Mouse (Mus musculus) ES-Bruce4 (cell line): Measurements from ENCODE around the gene Itga9. TPM values are rescaled to one million over a fixed set of nuclear protein-coding genes. Genes with fewer than 3 reads are reported as not detected.

Experiments used
- H3K27ac ChIP-seq: 2 replicates; pipeline ENCODE4 v1.5.1; 2012; ENCODE audit warnings: low read length, inconsistent platforms; ENCODE audit not compliant: insufficient read depth
- H3K27me3 ChIP-seq: 2 replicates; pipeline ENCODE4 v1.6.1; 2012; ENCODE audit warnings: mild to moderate bottlenecking, low read length, inconsistent platforms; ENCODE audit not compliant: control insufficient read depth, poor library complexity, insufficient read depth, severe bottlenecking
- H3K36me3 ChIP-seq: 2 replicates; pipeline ENCODE4 v1.6.1; 2012; ENCODE audit warnings: inconsistent platforms, mild to moderate bottlenecking, low read length, moderate library complexity; ENCODE audit not compliant: control insufficient read depth, poor library complexity, insufficient read depth, severe bottlenecking
- H3K4me1 ChIP-seq: one replicate; pipeline ENCODE4 v1.8.1; 2011; ENCODE audit warnings: low read length; ENCODE audit not compliant: control insufficient read depth, insufficient read depth
- H3K4me3 ChIP-seq: 2 replicates; pipeline ENCODE4 v1.5.1; 2011; ENCODE audit warnings: low read depth, mild to moderate bottlenecking, low read length
- H3K9ac ChIP-seq: 2 replicates; pipeline ENCODE4 v1.6.1; 2012; ENCODE audit warnings: low read depth, mild to moderate bottlenecking, inconsistent platforms; ENCODE audit not compliant: poor library complexity, severe bottlenecking
- H3K9me3 ChIP-seq: replicated peaks from 2 replicates; pipeline ENCODE4 v1.6.1; 2012; ENCODE audit warnings: mild to moderate bottlenecking, low read length, inconsistent platforms; ENCODE audit not compliant: control insufficient read depth, poor library complexity, insufficient read depth, severe bottlenecking
- CTCF ChIP-seq: IDR thresholded peaks from one replicate; pipeline ENCODE4 v1.8.1; 2011; ENCODE audit warnings: low read depth, low read length
- EP300 ChIP-seq: IDR thresholded peaks from 2 replicates; pipeline ENCODE4 v1.6.1; 2011; ENCODE audit warnings: low read depth, low read length; ENCODE audit not compliant: insufficient read depth
- POLR2A ChIP-seq: IDR thresholded peaks from one replicate; pipeline ENCODE4 v1.8.1; 2011; ENCODE audit warnings: low read length; ENCODE audit not compliant: insufficient read depth
- polyA plus RNA-seq: library from polyadenylated mRNA; stranded (reverse); fragments of >200 nt; gene quantifications from 2 replicates; pipeline ENCODE4 v1.2.4, GENCODE M21; 2011; ENCODE audit warnings: low read depth; ENCODE audit not compliant: missing spikeins, insufficient read depth, insufficient read length

The Itga9 gene
- polyA plus RNA-seq, 1 experiment = 5.2 TPM

DNA sequence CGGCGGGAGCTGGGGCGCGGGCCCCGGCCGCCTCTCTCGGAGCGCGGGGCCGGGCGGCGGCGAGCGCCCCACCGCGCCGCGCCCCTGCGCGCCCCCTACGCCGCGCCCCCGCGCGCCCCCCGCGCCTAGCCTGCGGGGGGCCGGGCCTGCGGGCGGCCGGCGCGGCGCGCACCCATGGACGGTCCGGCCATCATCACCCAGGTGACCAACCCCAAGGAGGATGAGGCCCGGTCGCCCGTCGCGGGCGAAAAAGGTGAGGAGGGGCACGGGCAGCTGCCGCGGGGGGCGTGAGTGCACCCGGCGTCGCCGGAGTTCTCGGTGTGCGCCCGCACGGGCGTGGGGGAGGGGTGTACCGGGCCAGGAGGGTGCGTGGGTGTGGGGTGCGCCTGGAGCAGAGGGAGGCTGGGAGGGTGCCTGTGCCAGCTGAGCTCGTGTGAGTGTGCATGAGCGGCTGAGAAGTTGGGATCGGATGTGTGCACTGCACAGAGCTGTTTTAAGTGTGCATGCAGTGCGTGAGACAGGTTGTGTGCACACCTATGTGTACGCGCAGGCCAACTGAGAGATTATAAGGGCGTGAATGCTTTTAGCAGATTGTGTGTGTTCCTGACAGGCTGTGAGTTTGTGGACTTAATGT is 320.3 kb downstream of the Itga9 start:
- Histone ChIP-seq H3K4me1 (no peaks in the 10 kb centered on the region), H3K9ac (peak overlapping the region; percentile 82), H3K27me3 (0 out of 2 replicates have a peak, but pooled peaks cover 4% of the 10 kb centered on the region), H3K9me3 (no peaks in the 10 kb centered on the region), H3K36me3 (no peaks in the 10 kb centered on the region), H3K27ac (no peak overlapping the region), H3K4me3 (peak overlapping the region; percentile 52)
- TF ChIP-seq CTCF (no peak), POLR2A (no peak), EP300 (no peak)

DNA sequence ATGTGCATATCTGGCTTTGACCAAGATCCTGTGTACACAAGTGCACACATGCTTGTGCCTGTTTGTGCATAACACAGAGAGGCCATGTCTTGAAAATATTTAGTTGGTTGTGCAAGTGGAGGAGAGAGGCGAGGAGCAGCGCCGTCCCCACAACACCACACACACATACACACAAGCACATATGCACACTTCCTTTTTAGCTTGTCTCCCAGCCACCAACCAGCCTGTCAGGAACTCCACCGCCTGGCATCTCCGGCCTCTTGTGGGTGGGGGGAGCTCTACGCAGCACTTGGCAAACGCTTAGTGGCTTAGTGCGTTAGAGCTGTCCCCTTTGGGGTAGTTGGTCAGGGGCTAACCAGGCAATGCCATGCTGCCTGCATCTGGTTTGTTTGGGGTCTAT is 321.0 kb downstream of the Itga9 start:
- H3K4me3 ChIP-seq = no peak overlapping the region
- no peak overlapping the region for H3K9ac ChIP-seq
- no peak for TF ChIP-seq EP300
- no peak for TF ChIP-seq CTCF
- H3K36me3 ChIP-seq = no peaks in the 10 kb centered on the region
- H3K27me3 ChIP-seq = 0 out of 2 replicates have a peak, but pooled peaks cover 4% of the 10 kb centered on the region
- no peak overlapping the region for H3K27ac ChIP-seq
- H3K9me3 ChIP-seq = no peaks in the 10 kb centered on the region
- no peaks in the 10 kb centered on the region for H3K4me1 ChIP-seq

DNA sequence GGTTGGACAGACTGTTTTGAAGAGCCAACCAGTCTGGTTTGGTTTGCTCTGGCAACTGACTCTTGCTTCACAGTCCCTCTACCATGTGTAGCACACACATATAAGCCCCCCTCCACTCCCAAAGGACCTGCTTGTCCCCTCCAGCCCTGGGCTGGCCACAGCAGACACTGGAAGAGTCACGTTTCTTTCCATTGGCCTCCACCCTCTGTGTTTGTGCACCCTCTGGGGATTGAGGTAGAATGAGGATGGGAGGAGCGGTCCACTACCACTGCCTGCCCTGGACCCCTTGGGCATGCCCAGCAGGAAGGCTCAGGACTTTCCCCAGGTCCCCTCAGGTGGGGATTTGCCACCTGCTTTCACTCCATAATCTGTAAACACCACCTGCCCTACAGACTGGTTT is 321.5 kb downstream of the Itga9 start:
- Histone ChIP-seq H3K9ac (no peak overlapping the region), H3K4me1 (no peaks in the 10 kb centered on the region), H3K27ac (no peak overlapping the region), H3K36me3 (no peaks in the 10 kb centered on the region), H3K9me3 (no peaks in the 10 kb centered on the region), H3K27me3 (0 out of 2 replicates have a peak, but pooled peaks cover 4% of the 10 kb centered on the region), H3K4me3 (no peak overlapping the region)
- no peak for TF ChIP-seq EP300
- no peak for TF ChIP-seq POLR2A
- TF ChIP-seq CTCF = no peak

DNA sequence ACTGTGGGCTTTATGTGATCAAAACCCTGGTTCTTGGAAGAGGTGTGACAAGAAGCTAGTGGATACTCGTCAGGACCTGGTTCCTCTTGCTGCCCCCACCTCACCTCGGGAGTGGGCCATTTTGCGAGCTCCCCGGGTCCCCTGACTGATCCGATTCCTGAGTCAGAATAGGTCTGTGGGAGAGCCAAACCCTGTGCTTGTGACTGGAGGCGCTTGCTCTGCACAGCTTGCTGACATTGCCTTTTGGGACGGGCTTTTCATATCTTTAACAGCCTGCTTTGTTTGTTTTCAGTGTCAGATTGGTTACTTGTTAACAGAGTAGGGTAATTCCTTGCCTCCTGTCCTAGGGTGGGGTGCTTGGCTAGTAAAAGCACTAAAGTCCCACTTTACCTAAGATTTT is 322.2 kb downstream of the Itga9 start:
- no peak overlapping the region for H3K9ac ChIP-seq
- H3K4me1 ChIP-seq = no peaks in the 10 kb centered on the region

DNA sequence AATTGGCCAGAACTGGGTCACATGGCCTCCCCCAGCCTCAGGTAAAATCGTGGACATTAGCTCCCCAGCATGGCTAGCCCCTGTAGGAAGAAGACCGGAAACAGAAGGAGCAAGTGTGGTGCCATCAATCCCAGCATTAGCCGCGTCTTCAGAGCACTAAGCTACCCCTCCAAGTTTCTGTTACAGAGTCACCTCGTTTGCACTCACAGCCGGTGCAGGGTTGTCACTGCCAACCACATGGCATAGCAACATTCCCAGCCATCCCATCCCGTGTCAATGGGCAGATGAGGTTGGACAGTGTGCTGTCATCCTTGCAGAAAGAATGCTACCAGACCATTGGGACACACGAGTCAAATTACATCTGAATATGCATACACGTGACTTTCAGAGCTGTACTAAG is 324.1 kb downstream of the Itga9 start:
- Histone ChIP-seq H3K27ac (no peak overlapping the region), H3K4me1 (no peaks in the 10 kb centered on the region), H3K9me3 (no peaks in the 10 kb centered on the region), H3K4me3 (no peak overlapping the region), H3K36me3 (no peaks in the 10 kb centered on the region), H3K9ac (no peak overlapping the region), H3K27me3 (0 out of 2 replicates have a peak, but pooled peaks cover 4% of the 10 kb centered on the region)
- TF ChIP-seq CTCF (no peak), EP300 (no peak), POLR2A (no peak)

More for the DNA sequence above, 322.2 kb downstream of the Itga9 start:
- Histone ChIP-seq H3K4me3 (no peak overlapping the region), H3K36me3 (no peaks in the 10 kb centered on the region), H3K27me3 (0 out of 2 replicates have a peak, but pooled peaks cover 4% of the 10 kb centered on the region), H3K27ac (no peak overlapping the region), H3K9me3 (no peaks in the 10 kb centered on the region)
- no peak for TF ChIP-seq CTCF
- no peak for TF ChIP-seq POLR2A
- TF ChIP-seq EP300 = no peak

DNA sequence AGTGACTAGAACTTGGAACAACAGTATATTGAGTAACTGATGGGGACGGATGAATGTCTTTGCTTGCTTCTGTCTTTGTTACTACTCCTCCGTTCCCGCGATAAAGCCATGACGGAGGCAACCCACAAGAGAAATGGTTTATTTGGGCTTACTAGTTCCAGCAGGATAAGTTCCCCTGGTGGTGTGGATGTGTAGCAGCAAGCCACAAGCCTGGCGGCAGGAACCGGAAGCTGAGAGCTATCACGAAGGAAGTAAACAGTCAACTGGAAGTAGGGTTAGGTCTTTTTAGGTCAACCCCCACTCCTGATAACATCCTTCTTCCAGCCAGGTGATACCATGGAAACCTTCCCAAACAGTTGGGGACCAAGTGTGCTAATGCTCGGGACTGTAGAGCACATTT is 327.3 kb downstream of the Itga9 start:
- no peaks in the 10 kb centered on the region for H3K4me1 ChIP-seq

More for the DNA sequence above, 327.3 kb downstream of the Itga9 start:
- TF ChIP-seq CTCF (no peak), POLR2A (no peak), EP300 (no peak)
- no peaks in the 10 kb centered on the region for H3K9me3 ChIP-seq
- H3K9ac ChIP-seq = no peak overlapping the region
- H3K4me3 ChIP-seq = no peak overlapping the region
- H3K27me3 ChIP-seq = no peaks in the 10 kb centered on the region
- no peak overlapping the region for H3K27ac ChIP-seq
- H3K36me3 ChIP-seq = no peaks in the 10 kb centered on the region
